Mouse (Mus musculus) heart, adult 2 months (tissue): ENCODE measurements at regions not wholly inside any gene's neighbourhood (a gene's known extent, or its start where the extent isn't known, plus 50 kb on each side); places are given as distances from the start of the nearest gene placed in this dataset.

Experiments used
- CTCF ChIP-seq: fragments of 200-600 bp; IDR thresholded peaks from 2 replicates; pipeline ENCODE4 v1.8.1; 2022; ENCODE audit warnings: antibody characterized with exemption, mild to moderate bottlenecking, moderate library complexity
- EP300 ChIP-seq: fragments of 200-500 bp; IDR thresholded peaks from 2 replicates; pipeline ENCODE4 v1.6.1; 2011; ENCODE audit warnings: low read depth, low read length, control low read depth; ENCODE audit not compliant: insufficient read depth

DNA sequence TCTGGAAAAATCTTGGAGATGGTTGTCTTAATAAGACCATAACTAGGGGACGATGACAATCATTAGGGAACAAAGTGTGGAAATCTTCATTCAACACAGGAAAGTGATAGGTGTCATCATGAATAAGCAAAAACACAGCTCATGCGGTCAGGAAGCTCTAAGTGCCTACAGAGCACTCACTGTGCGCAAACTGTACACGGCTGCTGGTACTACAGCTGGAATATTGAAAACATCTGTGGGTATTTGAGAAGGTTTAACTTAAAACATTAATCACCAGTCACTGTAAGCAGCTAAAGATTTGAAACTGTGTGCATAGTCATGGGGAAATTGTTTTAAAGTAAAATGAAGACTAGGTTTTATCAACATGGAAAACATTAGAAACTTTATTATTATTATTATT lies 424.4 kb downstream of the Prim2 start:
- TF ChIP-seq EP300 (no peak), CTCF (no peak)
